Mouse (Mus musculus) lung, adult 2 months (tissue): ENCODE data around the gene Rnf167.

Experiments used
- CTCF ChIP-seq: fragments of 200-500 bp; IDR thresholded peaks from 2 replicates; pipeline ENCODE4 v1.5.1; 2011; ENCODE audit warnings: mild to moderate bottlenecking, low read length, control low read depth; ENCODE audit not compliant: insufficient read depth
- POLR2A ChIP-seq: fragments of 200-500 bp; IDR thresholded peaks from 2 replicates; pipeline ENCODE4 v1.6.1; 2011; ENCODE audit warnings: low read depth, mild to moderate bottlenecking, control low read depth, low read length, borderline replicate concordance; ENCODE audit errors: extremely low read depth

DNA sequence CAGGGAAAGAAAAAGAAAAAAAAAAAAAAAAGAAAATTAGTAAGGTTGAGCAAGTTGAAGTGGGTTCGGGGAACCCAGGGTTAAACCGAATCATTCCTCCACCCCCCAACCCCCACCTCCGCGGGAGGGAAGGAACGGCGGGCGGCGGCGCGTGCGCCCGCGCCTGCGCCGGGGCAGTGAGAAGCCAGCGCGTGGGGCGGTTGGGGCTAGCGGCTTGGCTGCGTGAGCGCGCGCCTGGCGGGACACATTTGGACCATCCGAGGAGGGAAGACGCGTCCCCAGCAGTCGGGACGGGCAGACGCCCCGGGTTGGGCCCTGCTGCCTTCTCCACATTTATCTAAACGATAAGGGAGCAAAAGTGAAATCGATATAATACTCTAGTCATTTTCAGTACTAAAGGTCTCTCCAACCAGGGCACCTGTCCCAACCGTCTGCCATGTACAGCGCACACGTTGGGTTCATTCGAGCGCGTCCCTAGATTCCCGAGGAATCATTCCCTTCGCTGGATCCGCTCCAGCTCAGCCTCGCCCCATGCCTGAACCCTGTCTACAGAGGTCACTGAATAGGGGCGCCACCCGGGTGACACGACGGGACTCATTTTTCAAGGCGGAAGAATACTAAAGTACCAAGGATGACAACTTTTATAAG, 8.0 kb downstream of the Rnf167 start:
- TF ChIP-seq POLR2A (peak; percentile 67; the same call in 1 of the 2 replicates), CTCF (no peak)
